Mouse (Mus musculus): ENCODE results near the gene Kdm4d.
A peak's percentile ranks its signal among the peaks of the same experiment; 100 is the strongest.
"Not testable (repeated sequence)": the region's sequence is repeated elsewhere in the genome, so short reads cannot be mapped to it uniquely, and the experiment has no call there.

Gene Kdm4d

GRCm38 (mm10) chr9:14447086-14447485 is 53.2 kb downstream of the Kdm4d start:
- not testable (repeated sequence) for DNase-seq

GRCm38 (mm10) chr9:14440347-14440746 is 59.9 kb downstream of the Kdm4d start:
- DNase-seq = no peak

DNA sequence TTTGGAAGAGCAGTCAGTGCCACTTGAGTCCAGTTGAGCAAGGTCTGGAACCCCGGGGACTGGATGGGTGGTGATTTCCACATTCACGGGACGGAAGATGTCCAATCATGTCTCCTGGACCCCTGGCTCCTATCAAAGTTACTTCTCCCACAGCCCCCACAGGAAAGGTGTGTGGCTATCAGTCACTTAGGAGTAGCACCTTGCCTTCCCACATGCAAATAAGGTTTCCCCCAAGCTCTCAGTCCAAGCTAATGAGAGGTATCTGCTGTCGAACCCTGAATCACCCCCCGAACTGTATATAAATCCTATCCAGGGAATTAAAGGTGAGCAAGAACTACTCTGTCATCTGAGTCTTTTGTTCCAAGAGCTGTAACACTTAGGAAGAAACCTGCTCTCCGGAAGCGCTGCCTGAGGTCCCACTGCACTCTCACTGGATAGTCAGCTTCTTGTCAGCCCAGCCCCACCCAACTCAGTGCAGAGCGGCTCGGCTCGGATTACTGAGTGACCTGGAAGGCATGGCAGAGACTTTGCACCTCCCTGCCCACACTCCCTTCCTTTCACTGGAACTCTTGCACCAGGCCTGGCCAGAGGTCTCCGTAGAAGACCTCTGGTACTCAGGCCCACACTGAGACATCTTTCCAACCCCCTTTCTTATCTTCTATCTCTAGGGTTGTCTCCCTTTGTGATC is 66.9 kb downstream of the Kdm4d start:
- DNase-seq = peak; percentile 7
